Mouse (Mus musculus) embryo, embryonic 11.5 days (tissue): ENCODE data around the gene Timp3.

Experiments used
- DNase-seq: peaks from one replicate; pipeline ENCODE4 v3.0.0-alpha.2; 2012; ENCODE audit warnings: low read depth, low spot score

The Timp3 gene

DNA sequence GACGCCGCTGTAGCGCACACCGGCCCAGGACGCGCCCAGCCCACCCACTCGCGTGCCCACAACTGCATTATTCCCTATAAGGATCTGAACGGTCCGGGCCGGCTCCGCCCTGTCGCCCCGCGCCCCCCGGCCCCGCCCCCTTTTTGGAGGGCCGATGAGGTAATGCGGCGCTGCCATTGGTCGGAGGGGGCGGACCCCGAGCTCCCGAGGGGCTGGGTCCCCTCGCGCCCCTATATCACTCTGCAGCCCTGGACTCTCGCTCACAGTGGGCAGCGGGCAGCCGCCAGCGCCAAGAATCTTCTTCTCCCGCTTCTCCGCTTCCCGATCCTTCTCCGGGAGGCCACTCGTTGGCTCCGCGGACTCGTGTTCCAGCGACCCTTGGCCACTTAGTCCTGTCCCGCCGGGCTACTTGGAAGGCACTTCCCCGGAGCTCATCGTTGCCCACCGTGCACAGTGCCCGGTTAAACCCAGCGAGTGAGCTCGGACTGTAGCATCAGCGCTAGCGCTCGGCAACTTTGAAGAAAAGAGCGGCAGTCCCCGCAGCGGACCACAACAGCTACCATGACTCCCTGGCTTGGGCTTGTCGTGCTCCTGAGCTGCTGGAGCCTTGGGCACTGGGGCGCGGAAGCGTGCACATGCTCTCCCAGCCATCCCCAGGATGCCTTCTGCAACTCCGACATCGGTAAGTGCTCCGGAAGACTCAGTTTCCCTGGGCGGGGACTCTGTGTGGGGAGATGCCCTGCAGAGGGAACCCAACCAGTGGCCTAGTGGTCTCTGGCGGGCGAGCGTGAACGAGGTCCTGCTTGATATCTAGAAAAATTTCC is at the start of gene Timp3:
Timp3 (plus strand) TSS at position 80 of the 824 bp plus-strand sequence.
- peak; percentile 53 for DNase-seq

DNA sequence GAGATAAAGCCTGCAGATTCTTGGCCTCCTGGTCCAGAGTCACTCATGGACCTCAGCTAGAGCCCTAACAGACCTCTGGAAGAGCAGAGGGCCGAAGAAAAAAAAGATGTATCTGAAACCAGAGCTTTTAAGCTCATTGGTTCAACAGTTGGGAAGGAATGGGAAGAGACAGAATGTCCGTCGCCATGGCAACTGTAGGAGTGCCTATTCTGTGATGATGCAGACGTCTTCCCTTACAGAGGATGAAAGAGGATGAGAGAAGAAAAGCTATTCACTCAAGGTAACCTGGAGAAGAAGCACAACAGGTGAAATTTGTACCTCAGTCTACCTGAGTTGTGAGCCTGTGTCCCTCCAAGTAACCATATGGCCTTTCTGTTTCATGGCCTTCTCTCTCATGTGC is 44.0 kb upstream of the Timp3 start:
- no peak for DNase-seq

DNA sequence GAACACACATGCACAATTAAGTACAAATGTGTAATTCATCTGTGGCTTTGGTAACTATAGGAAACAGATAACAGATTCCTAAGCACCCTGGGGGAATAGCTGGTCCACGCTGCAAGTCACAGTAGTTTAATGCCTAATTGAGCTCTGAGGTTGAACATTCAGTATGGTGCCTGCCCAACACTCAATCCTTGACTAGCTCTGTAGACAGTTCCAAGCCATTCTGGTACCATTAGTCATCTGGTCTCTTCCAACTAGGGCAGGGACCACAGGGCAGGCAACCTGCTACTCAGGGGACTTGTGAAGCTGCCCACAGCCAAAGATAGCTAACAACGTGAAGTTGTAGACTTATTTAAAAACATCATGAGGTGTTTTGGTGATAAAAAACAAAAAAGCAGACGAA is 43.1 kb upstream of the Timp3 start:
- DNase-seq: no peak

DNA sequence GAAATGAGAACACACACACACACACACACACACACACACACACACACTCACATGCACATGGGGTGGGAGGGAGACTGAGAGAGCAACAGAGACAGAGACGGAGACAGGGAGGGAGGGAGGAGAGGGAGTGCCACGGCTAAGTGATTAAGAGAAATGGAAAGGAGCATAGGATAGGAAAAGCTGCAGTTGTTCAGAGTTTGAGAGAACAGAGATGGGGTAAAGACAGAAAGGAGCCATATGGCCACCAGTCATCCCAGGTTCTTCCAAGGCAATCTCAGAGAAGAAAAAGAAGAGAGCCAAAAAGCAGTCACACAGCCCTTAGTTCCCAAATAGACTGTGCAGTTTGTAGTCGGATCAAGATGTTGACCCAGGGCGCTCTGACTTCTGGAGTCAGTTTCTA is 42.1 kb upstream of the Timp3 start:
- no peak for DNase-seq

DNA sequence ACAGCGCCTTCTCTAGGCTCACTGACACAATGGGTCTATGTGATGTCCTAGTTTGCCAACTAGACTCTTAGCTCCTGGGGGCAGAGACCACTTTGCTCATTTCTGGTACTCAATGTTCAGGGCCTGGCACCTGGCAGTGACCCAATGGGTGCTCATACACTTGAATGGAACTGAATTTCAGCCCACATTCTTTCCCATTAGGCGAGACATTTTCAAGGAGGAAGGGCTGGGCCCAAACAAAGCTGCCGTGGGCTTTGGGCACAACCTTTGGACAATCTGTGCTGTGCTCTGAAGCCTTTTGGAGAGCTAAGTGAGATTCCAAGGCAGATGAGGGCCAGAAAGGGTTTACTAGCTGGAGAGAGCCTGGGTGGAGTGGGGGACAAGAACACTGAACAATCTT is 41.2 kb upstream of the Timp3 start:
- no peak for DNase-seq

DNA sequence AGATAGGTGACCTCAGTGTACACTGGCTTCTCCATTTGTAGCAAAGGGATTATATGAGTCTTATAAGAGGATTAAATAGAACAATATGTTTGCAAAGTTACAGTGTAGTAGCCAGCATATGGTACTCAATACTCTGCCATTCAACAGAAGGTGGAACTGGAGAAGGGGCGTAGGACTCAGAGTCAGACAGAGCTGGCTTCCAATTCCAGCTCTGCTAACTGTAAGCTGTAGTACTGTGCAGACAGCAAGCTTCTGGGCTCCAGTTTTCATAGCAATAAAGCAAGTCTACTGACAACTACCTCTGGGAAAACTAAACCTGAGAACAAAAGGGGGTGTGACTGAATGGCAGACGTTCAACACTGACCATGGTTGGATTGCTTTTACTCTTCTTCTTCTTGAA is 38.4 kb upstream of the Timp3 start:
- DNase-seq: no peak

DNA sequence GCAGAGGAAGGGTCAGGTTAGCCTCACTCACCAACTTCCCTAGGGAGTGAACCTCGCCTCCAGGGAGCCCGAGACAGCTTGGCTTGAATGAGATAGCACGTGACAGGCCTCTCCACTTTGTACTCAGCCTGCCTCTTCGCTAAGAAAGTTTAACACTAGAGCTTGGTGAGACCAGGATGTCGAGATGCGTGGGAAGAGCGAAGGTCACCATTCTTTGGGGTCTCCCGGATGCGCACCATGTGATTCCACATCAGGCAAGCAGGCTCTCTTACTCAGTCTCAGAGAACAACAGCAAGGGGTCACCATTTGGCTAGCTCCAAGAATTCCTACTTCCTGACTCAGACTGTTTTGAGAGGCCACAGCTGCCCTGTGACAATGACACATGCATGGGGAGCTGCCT is 35.6 kb upstream of the Timp3 start:
- no peak for DNase-seq

DNA sequence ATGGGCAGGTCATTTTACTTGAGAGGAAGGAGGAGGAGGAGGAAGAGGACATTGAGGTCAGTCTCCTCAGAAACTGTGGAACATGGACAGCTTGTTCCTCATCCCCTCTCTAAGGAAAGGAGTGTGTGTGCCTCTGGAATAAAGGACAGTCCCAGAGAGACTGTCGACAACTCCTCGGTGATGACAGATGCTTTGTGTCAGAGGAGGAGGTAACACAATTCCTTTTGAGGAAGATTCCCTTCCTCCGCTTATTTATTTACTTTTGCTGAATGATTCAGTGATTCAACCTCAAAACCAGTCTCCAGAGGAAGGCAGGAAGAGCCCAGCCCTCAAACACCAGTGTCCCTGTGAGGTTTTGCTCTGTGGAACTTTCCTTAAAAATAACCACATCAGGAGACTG is 29.9 kb upstream of the Timp3 start:
- no peak for DNase-seq

DNA sequence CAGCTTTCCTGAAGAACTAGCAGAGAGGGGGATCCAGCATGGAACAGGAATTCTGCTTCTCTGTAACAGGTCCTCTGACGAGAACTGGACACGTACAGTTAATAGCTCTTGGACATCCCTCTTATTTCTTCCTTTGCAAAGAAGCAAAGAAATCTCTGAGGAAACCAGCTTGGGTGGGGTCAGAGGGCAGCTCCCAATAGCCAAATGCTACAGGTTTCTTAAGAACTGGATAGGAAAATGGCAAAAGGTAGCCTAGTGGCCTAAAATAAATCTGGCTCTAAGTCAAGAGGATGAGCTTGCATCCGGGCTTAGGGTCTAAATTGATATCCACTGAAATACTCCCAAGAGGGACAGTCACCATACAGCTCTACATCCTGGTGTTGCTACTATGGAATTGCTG is 27.3 kb upstream of the Timp3 start:
- no peak for DNase-seq

DNA sequence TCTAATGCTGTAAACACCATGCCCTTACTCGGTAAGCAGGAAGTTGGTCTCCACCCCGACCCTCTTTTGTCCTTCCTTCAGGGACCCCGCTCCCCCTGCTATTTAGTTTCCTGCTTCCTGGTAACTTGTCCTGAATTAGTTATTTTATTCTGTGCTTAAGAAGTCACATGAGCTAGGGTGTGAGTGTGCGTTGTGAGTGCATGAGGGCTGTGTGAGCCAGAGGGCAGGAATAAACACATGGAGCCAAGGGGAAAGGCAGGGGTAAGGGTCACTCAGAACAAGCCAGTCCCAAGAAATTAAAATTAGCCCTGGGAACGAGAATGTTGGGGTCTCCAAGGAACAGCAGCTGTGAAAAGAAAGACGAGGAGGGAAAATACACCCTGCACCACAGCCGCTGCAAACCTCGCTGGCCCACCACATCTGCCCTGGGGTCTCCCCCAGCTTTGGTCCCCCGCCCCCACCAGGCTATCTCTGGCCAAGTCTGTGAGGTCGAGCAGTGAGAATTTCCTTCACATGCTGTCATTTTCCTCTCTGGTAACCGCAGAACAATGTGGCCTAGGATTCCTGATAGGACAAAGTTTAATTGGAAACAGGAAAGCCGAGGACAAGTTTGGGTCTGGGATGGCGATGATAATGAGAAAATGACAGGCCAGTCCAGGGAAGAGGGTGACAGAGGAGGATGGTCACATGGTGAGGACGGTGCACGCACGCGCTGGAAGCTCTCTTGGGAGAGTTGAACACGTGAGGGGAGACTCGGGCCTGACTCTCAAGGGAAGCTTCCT is 26.6 kb upstream of the Timp3 start:
- DNase-seq: no peak

DNA sequence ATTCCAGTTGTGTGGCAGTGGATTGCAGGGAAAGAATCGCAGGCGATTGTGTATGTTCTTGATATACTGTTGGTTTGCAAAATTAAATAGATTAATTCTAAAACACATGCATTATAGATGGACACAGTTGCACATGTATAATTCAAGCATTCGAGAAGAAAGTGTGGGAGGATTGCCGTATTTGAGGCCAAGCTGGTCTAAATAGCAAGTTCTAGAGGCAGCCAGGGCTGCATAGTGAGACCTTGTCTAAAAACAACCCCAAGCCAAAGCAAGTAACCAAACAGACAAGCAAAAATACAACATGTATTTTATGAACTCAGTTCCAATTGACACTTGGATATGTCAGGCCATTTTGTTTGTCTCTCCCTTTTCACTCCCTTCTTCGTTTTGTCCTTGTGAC is 24.6 kb upstream of the Timp3 start:
- DNase-seq: no peak

DNA sequence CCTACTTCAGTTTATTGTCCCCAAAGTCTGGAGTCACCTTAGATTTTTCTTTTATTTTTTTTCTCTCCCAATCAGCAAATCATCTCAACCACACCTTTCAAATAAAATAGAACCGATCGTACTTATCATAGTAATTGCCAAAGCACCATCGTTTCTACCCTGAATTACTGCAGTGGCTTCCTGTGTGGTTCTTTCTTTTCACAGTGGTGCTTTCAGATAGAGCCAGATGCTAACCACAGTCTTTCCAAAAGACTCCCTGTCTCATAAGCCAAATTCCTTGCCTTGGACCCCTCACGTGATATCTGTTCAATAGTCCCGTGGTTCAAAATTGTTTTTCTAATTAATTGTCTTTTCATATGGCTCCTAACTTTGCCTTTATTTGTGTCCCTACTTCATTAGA is 22.8 kb upstream of the Timp3 start:
- DNase-seq: no peak

DNA sequence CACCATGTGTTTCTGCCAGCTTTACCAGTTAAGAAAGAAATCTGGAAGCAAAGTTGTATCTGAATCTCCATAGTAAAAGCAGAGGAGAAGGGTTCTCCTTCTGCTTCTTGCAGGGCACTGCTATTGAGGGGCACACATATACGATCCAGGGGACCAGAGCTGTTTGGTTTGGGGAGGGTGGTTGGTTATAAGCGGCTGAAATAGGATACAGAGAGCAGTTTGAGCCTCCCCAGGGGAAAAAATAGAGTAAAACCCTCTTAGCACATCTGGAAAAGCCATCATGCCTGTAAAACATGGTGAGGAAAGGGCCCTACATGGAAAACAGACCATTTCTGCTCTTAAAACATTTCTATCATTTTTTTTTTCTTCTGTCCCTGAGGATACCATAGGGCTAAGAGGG is 21.7 kb upstream of the Timp3 start:
- DNase-seq: no peak

DNA sequence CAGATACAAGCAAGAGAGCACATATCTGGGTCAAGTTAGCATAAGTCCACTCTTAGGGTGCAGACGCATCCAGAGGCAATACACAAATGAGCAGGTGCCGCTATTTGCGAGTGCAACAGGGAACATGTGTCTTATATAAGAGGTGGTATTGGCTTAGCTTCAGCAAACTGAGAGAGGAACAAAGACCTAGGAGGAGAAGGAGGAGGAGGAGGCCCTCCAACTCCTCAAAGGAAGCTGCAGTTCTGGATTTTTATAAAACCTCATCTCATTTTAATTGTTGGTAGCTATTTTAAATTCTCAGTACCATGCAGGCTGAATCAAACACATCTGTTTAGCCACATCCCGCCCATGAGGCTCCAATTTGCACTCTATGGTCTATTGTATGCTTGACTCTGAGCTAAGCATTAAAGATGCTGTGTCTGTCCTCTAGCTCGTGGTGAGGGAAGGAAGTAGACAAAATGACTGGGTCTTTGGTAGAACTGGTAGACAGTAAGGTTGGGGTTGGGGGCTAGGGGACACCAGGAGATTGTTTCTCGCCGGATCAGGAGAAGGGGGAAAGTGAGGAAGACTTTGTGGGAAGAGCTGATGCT is 20.5 kb upstream of the Timp3 start:
- no peak for DNase-seq

DNA sequence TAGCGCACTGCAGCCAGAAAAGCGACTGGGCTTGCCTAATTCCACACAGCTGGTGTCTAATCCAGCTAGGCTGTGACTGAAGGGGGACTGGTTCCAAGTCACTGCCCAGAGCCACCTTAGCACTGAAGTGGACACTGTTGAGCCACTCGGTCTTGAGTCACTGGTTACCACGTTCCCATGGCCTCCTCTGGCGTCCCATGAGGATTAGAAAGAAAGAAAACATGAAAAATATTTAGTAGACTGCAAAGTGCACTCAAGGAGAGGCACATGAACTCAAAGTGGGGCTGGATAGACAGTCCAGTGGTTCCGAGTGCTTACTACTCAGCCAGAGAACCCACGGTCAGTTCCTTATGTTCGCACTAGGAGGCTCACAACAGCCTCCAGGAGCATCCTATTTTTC is 18.9 kb upstream of the Timp3 start:
- DNase-seq: no peak

DNA sequence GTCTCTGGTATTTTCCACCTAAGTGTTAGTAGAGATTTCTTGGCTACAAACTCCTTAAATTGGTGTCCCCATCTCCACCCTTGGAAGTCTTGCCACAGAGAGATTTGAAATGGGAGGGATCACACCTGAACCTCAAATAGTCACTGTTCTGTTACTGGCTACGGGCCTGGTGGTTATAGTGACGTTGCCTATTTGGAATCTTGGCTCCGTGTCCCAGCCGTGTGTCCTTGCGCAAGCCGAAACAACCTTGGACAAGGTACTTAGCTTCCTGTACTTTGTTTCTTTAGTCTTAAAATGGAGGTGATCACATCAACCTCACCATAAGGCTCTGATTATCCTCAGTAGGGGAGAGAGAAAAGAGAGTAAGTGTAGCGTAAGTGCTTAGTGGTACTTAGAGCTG is 13.7 kb upstream of the Timp3 start:
- DNase-seq: no peak

DNA sequence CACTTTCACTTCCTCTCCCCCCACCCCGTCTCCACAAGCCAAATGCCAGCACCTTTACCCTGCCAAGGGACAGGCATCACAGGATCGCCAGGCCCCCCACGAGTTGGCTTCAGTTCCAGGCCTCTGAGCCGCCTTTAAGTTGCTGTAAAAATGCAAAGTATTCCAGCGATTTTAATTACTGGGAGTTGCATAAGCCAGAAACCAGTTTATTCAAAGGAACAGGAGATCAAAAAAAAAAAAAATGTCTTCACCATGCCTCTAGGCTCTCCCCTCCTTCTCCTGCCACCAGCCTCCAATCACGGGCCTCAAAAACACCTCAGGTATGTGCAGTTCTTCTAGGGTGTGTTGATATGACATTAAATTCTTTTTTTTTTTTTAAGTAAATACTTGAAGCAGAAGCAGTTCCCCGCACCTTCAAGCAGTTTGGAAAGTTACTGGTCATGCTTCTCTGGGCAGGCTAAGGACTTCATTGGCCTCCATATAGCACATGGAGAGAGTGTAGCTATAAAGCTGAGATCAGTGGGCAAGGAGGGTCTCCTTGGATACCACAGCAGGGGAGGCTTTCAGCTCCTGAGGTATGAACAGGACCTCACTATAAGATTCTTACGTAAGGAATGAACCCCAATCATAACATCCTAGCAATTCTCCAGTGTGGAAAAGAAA is 9.9 kb upstream of the Timp3 start:
- DNase-seq: no peak

DNA sequence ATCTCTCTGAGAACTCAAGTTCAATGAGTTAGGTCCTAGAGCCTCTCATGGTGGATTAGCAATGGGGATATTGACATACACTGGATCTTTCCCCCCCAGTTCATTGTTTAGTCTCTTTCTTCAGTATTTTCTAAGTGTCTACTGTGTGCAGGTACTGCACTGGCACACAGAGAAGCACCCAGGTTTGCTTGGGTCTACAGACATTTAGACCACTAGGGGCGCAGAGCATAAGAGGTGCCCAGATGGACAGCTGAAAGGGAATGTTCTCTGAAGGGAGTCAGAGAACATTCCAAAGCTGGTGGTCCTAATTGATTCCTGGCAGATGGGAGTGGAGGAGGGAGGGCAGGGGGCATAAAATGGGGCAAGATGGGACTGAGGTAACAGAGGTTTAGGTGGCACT is 6.3 kb upstream of the Timp3 start:
- no peak for DNase-seq

DNA sequence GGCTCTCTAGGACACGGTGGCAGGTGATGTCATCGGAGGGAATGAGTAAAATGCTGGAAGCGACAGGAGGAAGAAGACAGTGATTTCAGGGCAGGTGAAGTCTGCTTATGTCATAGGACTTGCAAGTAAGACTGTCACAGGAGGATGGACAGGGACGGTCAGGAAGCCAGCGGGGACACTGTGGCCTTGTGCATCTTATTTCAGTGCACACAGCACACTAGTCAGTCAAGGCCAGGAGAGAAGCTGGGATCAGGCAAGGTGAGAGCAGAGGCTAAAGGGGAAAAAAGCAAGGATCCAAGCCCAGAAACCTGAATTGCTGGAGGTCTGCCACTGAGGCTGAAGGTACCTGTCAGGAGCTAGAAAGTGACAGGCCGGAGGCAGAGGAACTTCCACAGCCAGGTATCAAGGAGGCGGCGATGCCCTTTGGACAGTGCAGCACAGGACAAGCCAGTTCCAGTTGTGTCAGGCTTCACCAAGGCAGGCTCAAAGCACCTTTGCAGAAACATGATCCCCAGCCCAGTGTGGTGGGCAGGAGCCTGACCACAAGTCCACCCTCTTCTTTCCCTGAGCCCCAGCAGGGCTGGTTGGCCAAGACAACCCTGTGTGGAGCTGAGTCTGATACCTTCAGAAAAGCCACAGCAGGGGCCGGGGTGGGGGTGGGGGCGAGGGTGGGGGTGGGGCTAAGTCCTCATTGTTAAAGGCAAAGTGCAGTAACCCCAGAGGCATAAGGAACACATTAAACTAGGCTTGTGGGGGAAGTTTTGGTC is 5.4 kb upstream of the Timp3 start:
- DNase-seq: no peak

DNA sequence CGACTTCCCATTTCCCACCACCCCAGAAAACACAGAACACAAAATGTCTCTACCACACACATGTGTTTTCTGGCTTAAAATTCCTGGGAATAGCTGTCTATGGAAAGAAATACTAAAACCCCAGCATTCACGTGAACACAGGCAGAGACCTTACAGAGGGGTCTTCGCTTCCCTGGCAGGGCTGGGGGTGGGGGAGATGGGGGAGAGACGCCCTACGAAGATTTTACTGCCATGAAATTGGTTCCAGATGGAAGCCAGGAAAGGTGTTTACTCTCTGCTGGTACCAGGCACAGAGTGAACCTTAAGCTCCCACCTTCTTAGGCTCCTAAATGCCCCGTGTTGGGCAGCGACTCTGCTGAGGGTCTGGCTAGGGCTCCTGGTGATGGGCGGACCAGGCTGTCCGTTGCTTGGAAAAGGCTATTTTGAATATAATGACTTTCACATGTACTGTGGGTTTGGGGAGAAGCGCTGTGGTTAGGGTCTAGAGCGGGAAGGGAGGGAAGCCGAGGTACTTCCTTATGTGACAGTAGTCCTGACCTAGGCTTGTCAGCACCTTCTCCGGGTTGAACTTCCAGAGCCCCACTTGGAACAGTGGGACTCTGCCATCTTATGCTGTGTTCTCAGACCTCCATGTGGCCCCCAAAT is 4.6 kb upstream of the Timp3 start:
- DNase-seq: peak; percentile 48

DNA sequence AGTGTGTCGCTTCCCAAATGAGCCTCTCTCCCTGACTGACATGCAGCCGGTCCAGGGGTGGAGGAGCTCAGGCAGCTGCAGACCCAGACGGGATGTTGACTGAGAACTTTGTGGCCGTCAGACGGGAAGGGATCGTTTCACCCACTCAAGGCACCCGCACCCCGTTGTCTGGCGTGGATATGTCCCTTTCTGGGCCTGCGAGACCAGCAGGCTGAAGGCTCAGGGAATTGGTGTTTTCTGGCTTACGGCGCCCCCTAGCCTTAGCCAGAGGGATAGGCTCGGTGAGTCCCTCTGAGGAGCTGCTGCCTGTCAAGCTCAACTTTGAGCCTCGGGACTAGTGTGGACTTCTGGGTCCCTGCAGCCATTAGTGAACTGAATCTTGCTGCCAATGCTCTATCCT is 4.1 kb upstream of the Timp3 start:
- peak; percentile 69 for DNase-seq
